Mouse (Mus musculus): ENCODE data around the gene Zfp94.

Gene Zfp94

GRCm38 (mm10) chr7:24316567-24317092 lies at the start of gene Zfp94:
TSS of gene Zfp94 (minus strand) at chr7:24316666.
- DNase-seq = peak; percentile 97

- DNase-seq = no peak
Observed at GRCm38 (mm10) chr7:24365258-24366014, 49.0 kb upstream of the Zfp94 start.

- DNase-seq = peak; percentile 90
Observed at GRCm38 (mm10) chr7:24364827-24365226, 48.4 kb upstream of the Zfp94 start.

- peak; percentile 75 for DNase-seq
Observed at GRCm38 (mm10) chr7:24363228-24363627, 46.8 kb upstream of the Zfp94 start.

- DNase-seq = no peak
Observed at GRCm38 (mm10) chr7:24361001-24361400, 44.5 kb upstream of the Zfp94 start.

- DNase-seq = peak; percentile 55
Observed at GRCm38 (mm10) chr7:24359269-24359668, 42.8 kb upstream of the Zfp94 start.

GRCm38 (mm10) chr7:24357899-24358298 lies 41.4 kb upstream of the Zfp94 start:
- no peak for DNase-seq

- DNase-seq = no peak
Observed at GRCm38 (mm10) chr7:24356081-24356480, 39.6 kb upstream of the Zfp94 start.

GRCm38 (mm10) chr7:24355646-24356045 lies 39.2 kb upstream of the Zfp94 start:
- DNase-seq = no peak

- no peak for DNase-seq
Observed at GRCm38 (mm10) chr7:24348896-24349295, 32.4 kb upstream of the Zfp94 start, which contains the start of gene Lypd5. TSS of gene Lypd5 (plus strand) at chr7:24349196.

GRCm38 (mm10) chr7:24346444-24346843 lies 30.0 kb upstream of the Zfp94 start:
- no peak for DNase-seq

- DNase-seq = no peak
Observed at GRCm38 (mm10) chr7:24343701-24344272, 27.3 kb upstream of the Zfp94 start.

- DNase-seq = no peak
Observed at GRCm38 (mm10) chr7:24338241-24338640, 21.8 kb upstream of the Zfp94 start.

- DNase-seq = peak; percentile 89
Observed at GRCm38 (mm10) chr7:24335699-24336309, 19.3 kb upstream of the Zfp94 start.

GRCm38 (mm10) chr7:24333304-24333986 lies 17.0 kb upstream of the Zfp94 start, which contains the start of gene Tescl:
TSS of gene Tescl (minus strand) at chr7:24333936.
- DNase-seq = no peak

GRCm38 (mm10) chr7:24327281-24327975 lies 11.0 kb upstream of the Zfp94 start:
- DNase-seq = no peak

- peak; percentile 10 for DNase-seq
Observed at GRCm38 (mm10) chr7:24326273-24327135, 10.0 kb upstream of the Zfp94 start.

GRCm38 (mm10) chr7:24325675-24326128 lies 9.2 kb upstream of the Zfp94 start:
- peak; percentile 46 for DNase-seq

- no peak for DNase-seq
Observed at GRCm38 (mm10) chr7:24325197-24325596, 8.7 kb upstream of the Zfp94 start.

- DNase-seq = no peak
Observed at GRCm38 (mm10) chr7:24322593-24322992, 6.1 kb upstream of the Zfp94 start.

- DNase-seq = no peak
Observed at GRCm38 (mm10) chr7:24318942-24319341, 2.5 kb upstream of the Zfp94 start.
